In the genomic region with DNA sequence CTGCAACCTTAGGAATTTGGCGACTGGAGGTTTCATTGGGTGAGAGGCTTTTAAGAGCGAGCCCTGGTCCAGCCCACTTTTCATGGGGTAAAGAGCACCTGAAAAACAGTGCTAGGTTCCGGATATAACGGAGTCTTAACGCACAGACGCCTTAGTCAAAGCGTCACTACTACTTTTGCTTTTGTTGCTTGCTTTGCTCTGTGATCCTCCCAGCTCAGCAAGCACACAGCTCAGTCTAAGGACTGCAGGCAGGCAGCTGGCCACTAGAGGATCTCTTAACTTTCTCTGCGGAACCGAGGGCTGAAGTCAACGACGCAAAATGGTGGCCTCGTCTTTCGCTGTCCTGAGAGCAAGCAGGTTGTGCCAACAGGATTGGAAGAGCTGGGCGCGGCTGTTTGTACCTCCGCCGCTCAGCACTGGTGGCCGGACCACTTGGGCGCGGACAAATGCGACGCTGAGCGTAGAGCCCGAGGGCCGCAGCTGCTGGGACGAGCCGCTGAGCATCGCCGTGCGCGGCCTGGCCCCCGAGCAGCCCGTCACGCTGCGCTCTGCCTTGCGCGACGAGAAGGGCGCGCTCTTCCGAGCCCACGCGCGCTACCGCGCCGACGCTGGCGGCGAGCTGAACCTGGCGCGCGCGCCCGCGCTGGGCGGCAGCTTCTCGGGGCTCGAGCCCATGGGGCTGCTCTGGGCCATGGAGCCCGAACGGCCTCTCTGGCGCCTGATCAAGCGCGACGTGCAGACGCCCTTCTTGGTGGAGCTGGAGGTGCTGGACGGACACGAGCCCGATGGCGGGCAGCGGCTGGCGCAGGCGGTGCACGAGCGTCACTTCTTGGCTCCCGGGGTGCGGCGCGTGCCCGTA, we compare ENCODE assay signal across 1 mouse cellular context.
TF ChIP-seq lines count a peak whose summit lies in the region.

Acot2 (plus strand) TSS at position 279 of the 859 bp plus-strand sequence.

TF ChIP-seq in CH12.LX, 34 proteins besides CTCF, POLR2A, EP300 and RAD21 (continued from another document):
- no peak for TF ChIP-seq HCFC1 (IDR thresholded peaks at IDR 0.05; ENCODE audit: low read depth, low read length)
- TF ChIP-seq MAZ (IDR thresholded peaks at IDR 0.05; ENCODE audit: low read depth, low read length) = no peak
- no peak; the same call in 1 of the 2 replicates for TF ChIP-seq SIN3A (IDR thresholded peaks at IDR 0.05; ENCODE audit: low read length)
- peak; percentile 23; the same call in 1 of the 2 replicates for TF ChIP-seq ETS1 (conservative IDR thresholded peaks at IDR 0.05; ENCODE audit: low read depth, low read length)
- peak; percentile 22; the same call in 1 of the 2 replicates for TF ChIP-seq ZMIZ1 (IDR thresholded peaks at IDR 0.05; ENCODE audit: low read depth, low read length)
- peak; percentile 66 for TF ChIP-seq TCF12 (IDR thresholded peaks at IDR 0.05; ENCODE audit: low read depth, low read length)
- TF ChIP-seq SMC3 (IDR thresholded peaks at IDR 0.05; ENCODE audit: low read depth, low read length) = 0 out of 2 replicates have a peak, but pooled peaks have one; percentile 21
- no peak for TF ChIP-seq GABPA (IDR thresholded peaks at IDR 0.05; ENCODE audit: insufficient replicate concordance, low read depth, low read length)
- no peak for TF ChIP-seq E2F4 (IDR thresholded peaks at IDR 0.05; ENCODE audit: insufficient replicate concordance, low read depth, low read length)
TF ChIP-seq in CH12.LX: peak in this region for 7.
